Mouse (Mus musculus) cerebellum, adult 11-12 months (tissue): ENCODE measurements around the gene Eef2.
A peak's percentile ranks its signal among the peaks of the same experiment; 100 is the strongest.
"Not testable (repeated sequence)": the region's sequence is repeated elsewhere in the genome, so short reads cannot be mapped to it uniquely, and the experiment has no call there.

Experiments
- DNase-seq: peaks from one replicate; pipeline ENCODE4 v3.0.0; 2022

Gene Eef2

DNA sequence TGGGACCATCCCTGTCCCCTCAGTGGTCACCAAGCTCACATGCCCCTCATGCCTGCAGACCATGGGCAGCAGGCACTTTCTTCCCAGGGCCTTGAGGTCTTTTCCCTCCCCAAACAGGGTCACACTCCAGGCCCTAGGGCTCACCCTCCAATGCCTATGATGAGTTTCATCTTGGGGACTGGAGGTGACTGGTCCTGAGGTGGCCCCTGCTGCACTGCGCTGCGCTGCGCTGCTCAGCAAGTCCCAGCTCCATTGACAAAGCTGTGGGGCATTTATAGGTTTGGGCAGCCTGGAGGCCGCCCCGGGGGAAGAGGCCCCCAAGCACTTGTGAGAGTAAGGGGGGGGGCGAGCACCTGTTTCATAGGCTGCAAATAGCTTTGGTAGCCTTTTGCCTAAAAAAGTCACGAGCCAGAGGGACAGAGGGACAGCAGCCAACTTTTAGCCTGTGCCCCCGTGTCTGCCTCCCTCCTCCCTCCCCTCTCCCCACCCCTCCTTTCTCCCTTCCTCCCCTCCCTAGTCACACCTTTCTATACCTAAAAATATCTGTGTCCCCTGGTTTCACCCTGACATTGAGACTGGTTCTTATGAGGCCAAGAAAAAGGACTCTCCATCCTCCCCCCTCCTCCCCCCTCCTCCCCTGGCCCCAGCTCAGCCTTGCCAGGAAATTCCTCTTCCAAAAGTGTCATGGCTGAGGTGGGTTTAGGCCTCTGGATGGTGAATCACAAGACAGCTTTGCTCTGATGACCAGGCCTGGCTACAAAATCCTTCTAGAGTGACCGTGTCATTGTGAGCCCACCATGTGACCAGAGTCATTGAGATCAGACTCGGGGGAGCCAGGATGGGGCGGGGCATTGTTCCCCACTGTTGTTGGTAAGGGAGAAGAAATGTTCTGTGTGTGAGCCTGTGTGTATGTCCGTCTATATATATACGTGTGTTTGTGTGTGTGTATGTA, 25.7 kb downstream of the Eef2 start, which contains the start of gene Nmrk2:
Nmrk2 (minus strand) TSS at position 245 of the 952 bp plus-strand sequence.
- DNase-seq, result no peak

- DNase-seq, result no peak
Observed at GRCm38 (mm10) chr10:81202978-81203720, 26.7 kb downstream of the Eef2 start.

DNA sequence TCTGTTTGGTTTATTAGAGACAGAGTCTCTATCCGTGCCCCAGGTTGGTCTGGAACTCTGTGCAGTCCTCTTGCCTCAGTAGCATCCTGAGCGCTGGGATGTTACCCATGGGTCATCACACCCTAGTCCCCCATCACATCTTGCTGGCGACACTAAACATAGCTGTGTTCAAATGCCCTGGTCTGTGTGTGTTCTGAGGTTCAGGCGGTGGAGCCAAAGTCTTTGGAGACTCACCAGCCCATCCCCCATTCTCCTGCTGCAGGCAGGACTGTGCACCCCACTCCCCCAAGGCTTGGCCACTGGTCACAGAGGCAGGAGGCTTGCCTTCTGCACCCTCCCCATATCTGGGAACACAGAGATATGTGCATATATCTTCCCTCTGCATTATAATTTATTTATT, 27.7 kb downstream of the Eef2 start:
- no peak for DNase-seq

DNA sequence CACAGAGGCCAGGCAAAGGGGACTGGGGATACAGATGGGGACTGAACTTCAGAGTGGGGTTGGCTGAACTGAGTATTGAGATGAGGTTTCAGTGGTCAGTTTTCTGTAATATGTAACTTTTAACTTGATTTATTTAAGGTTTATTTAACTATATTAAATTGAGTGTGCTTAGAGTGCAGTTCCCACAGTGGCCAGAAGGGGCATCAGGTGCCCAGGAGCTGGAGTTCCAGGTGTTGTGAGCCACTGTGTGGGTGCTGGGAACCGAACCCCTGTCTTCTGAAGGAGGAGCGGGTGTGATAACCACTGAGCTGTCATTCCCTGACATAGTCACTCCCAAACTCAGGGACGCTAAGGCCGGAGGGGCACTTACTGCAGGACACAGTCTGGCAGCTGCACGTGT, 33.7 kb downstream of the Eef2 start:
- no peak for DNase-seq

DNA sequence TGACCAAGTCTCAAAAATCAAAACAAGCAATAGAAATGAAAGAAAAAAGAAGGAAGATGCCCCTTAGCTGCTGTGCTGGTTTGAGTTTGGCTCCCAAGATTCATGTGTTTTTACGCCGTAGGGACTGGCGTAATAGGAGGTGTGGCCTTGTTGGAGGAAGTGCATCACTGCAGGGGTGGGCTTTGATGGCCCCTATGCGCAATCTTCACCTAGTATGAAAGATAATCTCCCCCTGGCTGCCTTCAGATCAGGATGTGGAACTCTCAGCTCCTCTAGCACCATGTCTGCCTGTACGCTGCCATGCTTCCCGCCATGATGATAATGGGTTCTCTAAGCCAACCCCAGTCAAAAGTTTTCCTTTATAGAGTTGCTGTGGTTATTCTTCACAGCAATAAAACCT, 39.8 kb downstream of the Eef2 start:
- DNase-seq, result no peak

DNA sequence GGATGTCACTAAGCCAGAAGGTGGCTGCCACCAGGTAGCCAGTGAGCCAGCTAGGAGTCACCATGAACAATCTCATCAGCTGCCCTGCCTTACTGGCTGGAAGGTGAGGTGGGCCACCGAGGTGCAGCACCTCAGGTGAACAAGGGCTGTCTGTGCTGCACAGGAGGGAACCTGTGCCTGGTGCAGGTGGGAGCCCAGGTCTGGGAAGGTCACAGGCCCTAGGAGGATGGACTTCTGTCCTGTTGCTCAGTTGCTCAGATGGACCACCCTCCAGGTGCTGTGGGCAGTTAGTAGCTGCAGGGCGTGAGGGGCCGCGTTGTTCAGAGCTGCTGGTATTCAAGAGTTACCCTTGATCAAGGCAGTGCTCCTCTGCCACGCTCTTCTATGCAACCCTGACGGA, 40.4 kb downstream of the Eef2 start:
- DNase-seq, result no peak

DNA sequence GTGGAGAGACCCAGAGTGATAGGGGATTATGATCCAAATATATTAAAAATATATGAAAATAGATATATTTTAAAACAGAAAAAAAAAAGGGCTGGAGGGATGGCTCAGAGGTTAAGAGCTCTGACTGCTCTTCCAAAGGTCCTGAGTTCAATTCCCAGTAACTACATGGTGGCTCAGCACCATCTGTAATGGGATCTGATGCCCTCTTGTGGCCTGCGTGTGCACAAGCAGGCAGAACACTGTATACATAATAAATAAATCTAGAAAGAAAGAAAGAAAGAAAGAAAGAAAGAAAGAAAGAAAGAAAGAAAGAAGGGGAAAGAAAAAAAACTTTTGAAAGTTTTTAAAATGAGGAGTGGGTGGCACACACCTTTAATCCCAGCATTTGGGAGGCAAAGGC, 40.8 kb downstream of the Eef2 start:
- not testable (repeated sequence) for DNase-seq

- DNase-seq, result peak; percentile 64
Observed at GRCm38 (mm10) chr10:81217964-81218363, 41.5 kb downstream of the Eef2 start.

DNA sequence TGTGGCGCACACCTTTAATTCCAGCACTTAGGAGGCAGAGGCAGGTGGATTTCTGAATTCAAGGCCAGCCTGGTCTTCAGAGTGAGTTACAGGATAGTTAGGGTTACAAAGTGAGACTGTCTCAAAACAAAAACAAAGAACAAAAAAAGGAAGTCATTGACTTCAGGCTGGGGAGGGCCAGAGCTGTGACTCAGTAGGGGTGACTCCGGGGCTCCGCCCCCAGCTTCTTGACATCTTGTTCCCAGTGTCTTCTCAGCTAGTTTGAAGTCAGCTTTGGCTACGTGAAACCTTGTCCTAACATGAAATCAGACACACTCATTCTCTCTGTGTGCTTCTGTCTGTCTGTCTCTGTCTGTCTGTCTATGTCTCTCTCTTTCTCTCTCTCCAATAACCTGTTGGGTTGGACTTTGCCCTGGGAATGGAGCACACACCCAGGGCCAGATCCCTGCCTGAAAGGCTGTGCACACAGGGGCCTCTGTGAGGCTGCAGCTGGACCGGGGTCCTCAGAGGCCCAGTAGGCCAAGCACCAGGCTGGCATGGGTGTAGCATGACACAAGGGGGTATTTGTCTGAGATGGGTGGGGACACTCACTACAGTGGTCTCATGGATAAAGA, 45.1 kb downstream of the Eef2 start:
- DNase-seq, result no peak

GRCm38 (mm10) chr10:81223731-81224130, 47.3 kb downstream of the Eef2 start:
- not testable (repeated sequence) for DNase-seq

DNA sequence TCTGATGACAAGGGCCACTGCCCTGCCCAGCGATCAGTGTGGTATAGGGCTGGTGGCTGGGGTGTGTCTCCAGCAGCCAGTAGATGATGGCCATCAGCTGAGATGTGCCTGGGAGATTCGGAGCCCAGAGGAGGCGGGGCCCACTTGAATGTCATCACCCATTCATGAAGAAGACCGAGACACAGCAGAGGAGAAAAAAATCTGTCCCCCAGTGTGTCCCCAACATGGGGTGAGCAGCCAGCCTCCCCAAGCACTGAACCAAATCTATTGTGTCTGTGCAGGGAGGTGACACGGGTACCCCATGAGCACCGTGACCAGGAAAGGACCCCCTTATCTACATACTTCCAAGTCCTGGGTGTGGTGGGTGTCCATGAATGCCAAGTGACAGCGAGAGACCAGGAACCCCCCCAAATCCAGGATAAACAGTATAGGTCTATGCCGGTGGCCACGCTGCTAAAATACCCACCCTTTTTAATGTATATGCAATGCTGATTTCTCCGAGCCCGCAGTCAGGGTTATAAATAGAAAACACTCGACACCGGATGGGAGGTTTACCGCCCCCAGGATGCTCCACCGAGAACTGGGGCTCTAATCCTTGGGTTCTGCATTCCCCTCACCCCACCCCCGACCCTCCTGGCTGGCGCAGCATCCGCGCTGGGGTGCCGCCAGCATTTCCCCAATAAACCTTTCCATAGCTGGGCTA, 53.5 kb downstream of the Eef2 start:
- DNase-seq, result peak; percentile 65

DNA sequence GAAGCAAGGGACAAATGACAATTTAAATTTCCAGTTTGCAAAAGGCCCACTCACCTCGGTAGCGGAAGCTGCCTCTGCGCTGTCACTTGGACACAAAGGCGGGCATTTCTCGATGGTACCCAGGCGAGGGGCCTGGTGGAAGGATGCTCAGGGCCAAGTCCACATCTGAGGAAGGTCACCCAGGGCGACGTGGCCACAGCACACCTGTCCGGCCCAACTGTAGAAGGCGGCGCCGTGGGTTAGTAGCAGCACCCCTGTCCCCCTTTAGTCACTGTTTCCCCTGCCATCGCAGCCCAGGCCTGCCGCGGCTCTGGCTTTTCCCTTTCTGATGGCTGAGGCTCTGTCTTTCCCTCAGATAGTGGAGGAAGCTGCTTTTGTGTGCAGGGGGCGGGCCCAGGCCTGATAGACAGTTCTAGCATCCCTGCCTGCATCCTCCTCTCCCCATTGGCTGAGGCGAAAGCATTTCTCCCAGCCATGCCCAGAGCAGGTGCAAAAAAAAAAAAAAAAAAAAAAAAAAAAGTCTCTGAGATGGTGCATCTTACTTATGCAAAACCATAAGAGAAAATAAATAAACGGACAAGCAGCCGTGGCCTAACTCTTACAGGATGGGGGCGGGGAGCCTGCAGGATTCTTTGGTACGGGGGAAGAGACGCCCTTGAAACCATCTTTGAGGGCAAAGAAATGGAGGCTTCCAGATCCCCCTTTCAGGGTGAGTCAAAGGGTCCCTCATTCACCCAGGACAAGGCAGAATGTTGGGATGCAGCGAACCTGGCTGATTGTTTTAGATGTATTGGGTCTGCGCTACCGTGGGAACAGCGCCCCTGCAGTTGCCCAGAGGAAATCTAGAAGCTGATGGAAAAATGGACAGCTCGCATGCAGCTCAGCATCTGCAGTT, 54.3 kb downstream of the Eef2 start, which contains the start of gene Atcay:
Atcay (minus strand) TSS at position 396 of the 895 bp plus-strand sequence.
- peak; percentile 88 for DNase-seq

- peak; percentile 63 for DNase-seq
Observed at GRCm38 (mm10) chr10:81231436-81231835, 55.0 kb downstream of the Eef2 start.
